Mouse (Mus musculus): ENCODE results near the gene Arhgap10. TPM values are rescaled to one million over a fixed set of nuclear protein-coding genes. Genes with fewer than 3 reads are reported as not detected.

The Arhgap10 gene
- polyA plus RNA-seq, 1 experiment from 2014 or later, result 11.2 TPM

DNA sequence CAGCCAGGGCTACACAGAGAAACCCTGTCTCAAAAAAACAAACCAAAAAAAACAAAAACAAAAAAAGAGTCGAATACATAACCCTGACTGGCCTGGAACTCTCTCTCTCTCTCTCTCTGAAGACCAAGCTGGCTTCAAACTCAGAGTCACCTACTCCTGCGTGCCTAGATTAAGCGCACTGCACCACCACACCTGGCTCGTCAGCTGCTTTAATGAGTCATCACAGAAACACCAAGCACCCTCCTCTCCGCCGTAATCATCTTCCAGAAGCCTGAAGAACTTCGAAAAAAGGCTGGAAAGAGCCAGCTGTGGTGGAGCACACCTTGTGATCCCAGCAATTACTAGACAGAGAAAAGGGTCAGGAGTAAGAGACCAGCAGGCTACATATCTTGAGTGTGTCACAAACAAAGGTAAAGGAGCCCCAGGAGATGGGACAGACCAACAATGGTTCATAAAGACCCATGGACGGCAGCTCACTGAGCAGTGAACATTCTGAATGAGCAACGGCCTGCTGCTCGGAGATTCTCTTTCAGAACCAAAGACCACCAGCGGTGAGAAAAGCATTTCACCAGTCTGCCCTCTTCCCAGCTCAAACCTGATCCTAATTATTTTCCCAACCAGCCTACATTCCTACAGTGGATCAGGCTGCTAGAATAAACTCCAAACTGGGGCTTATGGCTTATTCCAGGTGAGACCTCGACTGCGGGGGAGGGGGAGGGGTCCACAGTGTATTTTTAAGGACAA lies 5.8 kb downstream of the Arhgap10 start:
- Histone ChIP-seq H3K4me2 (replicated peaks) (no peak overlapping the region), H3K4me3 (no peak overlapping the region), H3K9ac (replicated peaks) (no peak overlapping the region), H3K9me3 (no peaks in the 10 kb centered on the region), H3K4me1 (peaks cover 12% of the 10 kb centered on the region), H3K27ac (replicated peaks) (no peak overlapping the region), H3K36me3 (no peaks in the 10 kb centered on the region), H3K27me3 (peaks cover 34% of the 10 kb centered on the region)
- 29% methylated on average over 13 of the region's 13 CpGs for WGBS
- ATAC-seq (ENCODE audit: low FRiP score, low read depth), result no peak

- H3K4me2 ChIP-seq (replicated peaks), result no peak overlapping the region
- WGBS, result 69% methylated on average over 3 of the region's 3 CpGs
- peaks cover 23% of the 10 kb centered on the region for H3K27me3 ChIP-seq
These were observed 7.3 kb downstream of the Arhgap10 start for GRCm38 (mm10) chr8:77510426-77510825.

DNA sequence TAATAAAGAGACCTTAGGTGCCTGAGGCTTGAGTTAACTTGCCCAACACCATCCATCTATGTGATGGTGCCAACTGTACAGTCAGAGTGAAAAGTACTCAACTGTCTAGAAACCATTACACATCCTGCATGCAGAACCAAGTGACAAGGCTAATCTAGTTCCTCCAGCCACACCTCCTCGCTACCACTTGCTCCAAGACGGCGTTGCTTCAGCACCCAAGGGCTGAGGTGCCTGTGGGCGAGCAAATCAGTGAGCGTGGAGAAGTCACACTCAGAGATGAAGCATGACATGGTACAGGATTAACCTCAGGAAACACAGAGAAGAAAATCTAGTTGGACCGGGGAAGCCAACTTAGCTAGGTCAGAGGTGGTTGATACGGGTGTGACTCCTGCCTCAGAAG lies 8.7 kb downstream of the Arhgap10 start:
- no peak overlapping the region for H3K27ac ChIP-seq (replicated peaks)
- H3K9me3 ChIP-seq, result no peaks in the 10 kb centered on the region
- ATAC-seq (ENCODE audit: low FRiP score, low read depth), result no peak
- no peak overlapping the region for H3K4me2 ChIP-seq (replicated peaks)
- no peak overlapping the region for H3K9ac ChIP-seq (replicated peaks)
- H3K4me1 ChIP-seq, result peaks cover 7% of the 10 kb centered on the region; the same call in 1 of the 2 replicates
- no peak overlapping the region for H3K4me3 ChIP-seq
- H3K36me3 ChIP-seq, result no peaks in the 10 kb centered on the region
- H3K27me3 ChIP-seq, result peaks cover 15% of the 10 kb centered on the region
- WGBS, result 90% methylated on average over 7 of the region's 7 CpGs

More at GRCm38 (mm10) chr8:77510426-77510825, 7.3 kb downstream of the Arhgap10 start:
- H3K9ac ChIP-seq (replicated peaks), result no peak overlapping the region
- no peaks in the 10 kb centered on the region for H3K36me3 ChIP-seq
- ATAC-seq (ENCODE audit: low FRiP score, low read depth), result no peak
- no peak overlapping the region for H3K27ac ChIP-seq (replicated peaks)
- H3K9me3 ChIP-seq, result no peaks in the 10 kb centered on the region
- H3K4me1 ChIP-seq, result peaks cover 7% of the 10 kb centered on the region; the same call in 1 of the 2 replicates
- no peak overlapping the region for H3K4me3 ChIP-seq

DNA sequence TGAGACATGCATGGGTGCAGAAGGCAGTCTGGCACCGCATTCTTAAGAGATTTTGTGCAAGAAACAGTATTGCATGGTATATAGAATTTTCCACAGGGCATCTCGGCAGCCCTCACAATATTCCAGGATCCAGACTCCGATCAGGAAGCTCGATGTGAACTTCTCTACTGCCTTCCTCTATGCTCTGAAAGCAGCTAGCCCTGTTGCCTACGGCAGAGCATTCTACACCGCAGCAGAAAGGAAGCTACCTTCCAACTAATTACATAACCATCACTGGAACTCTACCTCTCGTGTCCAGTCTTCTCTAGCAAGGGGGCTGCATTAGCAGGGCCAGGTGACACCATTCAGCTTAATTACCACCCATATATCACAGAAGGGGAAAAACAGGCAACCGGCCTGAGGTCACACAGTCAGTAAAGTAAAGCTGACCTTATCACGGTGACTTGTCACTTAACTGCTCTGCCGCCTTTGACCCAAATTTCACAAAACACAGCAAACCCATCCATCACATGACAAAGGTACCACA lies 10.2 kb downstream of the Arhgap10 start:
- ATAC-seq (ENCODE audit: low FRiP score, low read depth), result no peak
- H3K9me3 ChIP-seq, result no peaks in the 10 kb centered on the region
- no peak overlapping the region for H3K27ac ChIP-seq (replicated peaks)
- peaks cover 3% of the 10 kb centered on the region; the same call in 1 of the 2 replicates for H3K27me3 ChIP-seq
- H3K4me2 ChIP-seq (replicated peaks), result no peak overlapping the region
- peaks cover 7% of the 10 kb centered on the region; the same call in 1 of the 2 replicates for H3K4me1 ChIP-seq
- no peaks in the 10 kb centered on the region for H3K36me3 ChIP-seq
- no peak overlapping the region for H3K4me3 ChIP-seq
- H3K9ac ChIP-seq (replicated peaks), result no peak overlapping the region
- WGBS, result 89% methylated on average over 10 of the region's 10 CpGs

GRCm38 (mm10) chr8:77506539-77506938 lies 11.2 kb downstream of the Arhgap10 start:
- H3K27me3 ChIP-seq, result peaks cover 3% of the 10 kb centered on the region; the same call in 1 of the 2 replicates
- WGBS, result 93% methylated on average over 7 of the region's 7 CpGs
- no peaks in the 10 kb centered on the region for H3K9me3 ChIP-seq
- no peaks in the 10 kb centered on the region for H3K4me1 ChIP-seq
- no peak overlapping the region for H3K4me2 ChIP-seq (replicated peaks)
- H3K9ac ChIP-seq (replicated peaks), result no peak overlapping the region
- ATAC-seq (ENCODE audit: low FRiP score, low read depth), result no peak
- no peak overlapping the region for H3K27ac ChIP-seq (replicated peaks)
- no peaks in the 10 kb centered on the region for H3K36me3 ChIP-seq
- no peak overlapping the region for H3K4me3 ChIP-seq

GRCm38 (mm10) chr8:77502547-77502946 lies 15.2 kb downstream of the Arhgap10 start:
- WGBS, result 91% methylated on average over 6 of the region's 6 CpGs
- Histone ChIP-seq H3K27ac (replicated peaks) (no peak overlapping the region), H3K4me3 (no peak overlapping the region), H3K36me3 (no peaks in the 10 kb centered on the region), H3K9me3 (no peaks in the 10 kb centered on the region), H3K4me2 (replicated peaks) (no peak overlapping the region), H3K27me3 (no peaks in the 10 kb centered on the region), H3K4me1 (no peaks in the 10 kb centered on the region), H3K9ac (replicated peaks) (no peak overlapping the region)
- ATAC-seq (ENCODE audit: low FRiP score, low read depth), result no peak

GRCm38 (mm10) chr8:77501131-77501530 lies 16.6 kb downstream of the Arhgap10 start:
- H3K27ac ChIP-seq (replicated peaks), result no peak overlapping the region
- WGBS, result 87% methylated on average over 8 of the region's 8 CpGs
- no peaks in the 10 kb centered on the region for H3K36me3 ChIP-seq
- H3K27me3 ChIP-seq, result no peaks in the 10 kb centered on the region
- no peak overlapping the region for H3K4me2 ChIP-seq (replicated peaks)
- H3K4me3 ChIP-seq, result no peak overlapping the region
- H3K9ac ChIP-seq (replicated peaks), result no peak overlapping the region
- H3K9me3 ChIP-seq, result no peaks in the 10 kb centered on the region
- no peak for ATAC-seq (ENCODE audit: low FRiP score, low read depth)
- H3K4me1 ChIP-seq, result no peaks in the 10 kb centered on the region

DNA sequence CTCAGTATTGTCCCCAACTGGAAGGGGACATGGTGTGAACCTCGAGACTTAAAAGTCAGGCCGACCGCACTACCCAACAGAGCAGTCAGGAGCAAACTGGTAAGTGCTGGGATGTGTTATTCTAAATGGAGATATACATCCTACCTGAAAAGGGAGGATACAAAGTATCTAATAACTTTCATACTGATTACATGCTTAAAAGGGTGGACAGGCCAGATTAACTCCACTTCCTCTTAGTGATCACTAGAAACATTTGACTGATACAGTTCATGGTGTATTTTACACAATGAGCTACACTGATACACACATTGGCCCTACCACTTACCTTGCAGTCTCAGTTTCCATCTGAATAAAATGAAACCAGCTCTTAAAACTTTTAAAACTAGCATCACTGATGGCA lies 17.5 kb downstream of the Arhgap10 start:
- H3K27me3 ChIP-seq, result no peaks in the 10 kb centered on the region
- no peak overlapping the region for H3K27ac ChIP-seq (replicated peaks)
- H3K36me3 ChIP-seq, result no peaks in the 10 kb centered on the region
- H3K9ac ChIP-seq (replicated peaks), result no peak overlapping the region
- H3K4me2 ChIP-seq (replicated peaks), result no peak overlapping the region
- ATAC-seq (ENCODE audit: low FRiP score, low read depth), result no peak
- WGBS, result 93% methylated on average over 3 of the region's 3 CpGs
- no peak overlapping the region for H3K4me3 ChIP-seq
- no peaks in the 10 kb centered on the region for H3K9me3 ChIP-seq
- H3K4me1 ChIP-seq, result no peaks in the 10 kb centered on the region

DNA sequence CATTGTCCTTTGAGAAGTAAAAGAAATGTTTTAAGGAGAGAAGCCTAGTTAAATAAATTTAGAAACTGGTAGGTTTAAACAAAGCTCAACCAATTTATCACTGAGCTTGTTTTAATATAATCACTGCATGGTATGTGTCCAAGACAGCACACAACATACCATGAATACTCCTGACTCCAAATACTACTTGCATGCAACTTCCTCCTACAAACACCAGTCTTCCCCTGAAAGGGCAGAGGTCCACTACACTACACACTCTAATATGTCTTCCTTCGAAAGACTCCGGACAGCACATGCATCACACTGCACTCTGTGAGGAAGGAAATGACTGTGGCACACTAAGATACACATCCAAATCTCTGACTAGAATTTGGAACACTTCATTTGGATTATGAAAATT lies 20.3 kb downstream of the Arhgap10 start:
- H3K36me3 ChIP-seq, result no peaks in the 10 kb centered on the region
- no peaks in the 10 kb centered on the region; the same call in 1 of the 2 replicates for H3K4me1 ChIP-seq
- H3K27ac ChIP-seq (replicated peaks), result no peak overlapping the region
- H3K4me3 ChIP-seq, result no peak overlapping the region
- ATAC-seq (ENCODE audit: low FRiP score, low read depth), result no peak
- H3K9me3 ChIP-seq, result no peaks in the 10 kb centered on the region
- WGBS, result 88% methylated on average over 2 of the region's 2 CpGs
- no peak overlapping the region for H3K9ac ChIP-seq (replicated peaks)
- no peaks in the 10 kb centered on the region for H3K27me3 ChIP-seq
- H3K4me2 ChIP-seq (replicated peaks), result no peak overlapping the region

DNA sequence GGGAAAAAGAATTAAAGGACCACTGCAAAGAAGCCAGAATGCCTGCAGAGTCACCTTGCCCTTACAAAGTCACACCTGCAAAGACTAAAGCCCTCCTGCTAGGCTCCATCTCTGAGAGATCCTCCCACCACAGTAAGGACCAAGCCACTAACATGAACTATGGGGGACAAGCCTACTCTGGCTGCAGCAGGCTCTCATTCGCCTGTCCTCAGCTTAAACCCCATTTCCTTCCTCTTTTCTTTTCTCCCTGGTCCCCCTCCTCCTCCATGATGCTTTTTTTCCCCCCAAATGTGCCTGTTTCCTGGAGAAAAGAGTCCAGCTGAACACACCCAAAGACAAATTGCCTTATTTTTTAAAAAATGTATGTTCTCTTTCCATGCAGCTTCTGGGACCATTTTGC lies 21.5 kb downstream of the Arhgap10 start:
- Histone ChIP-seq H3K36me3 (no peaks in the 10 kb centered on the region), H3K4me3 (no peak overlapping the region), H3K27ac (replicated peaks) (no peak overlapping the region), H3K4me2 (replicated peaks) (no peak overlapping the region), H3K27me3 (no peaks in the 10 kb centered on the region), H3K9ac (replicated peaks) (no peak overlapping the region), H3K4me1 (no peaks in the 10 kb centered on the region; the same call in 1 of the 2 replicates), H3K9me3 (no peaks in the 10 kb centered on the region)
- ATAC-seq (ENCODE audit: low FRiP score, low read depth), result no peak
- 86% methylated on average over 1 of the region's 1 CpGs for WGBS

- Histone ChIP-seq H3K4me2 (replicated peaks) (no peak overlapping the region), H3K36me3 (no peaks in the 10 kb centered on the region), H3K27ac (replicated peaks) (no peak overlapping the region), H3K27me3 (no peaks in the 10 kb centered on the region), H3K9ac (replicated peaks) (no peak overlapping the region), H3K4me3 (no peak overlapping the region), H3K4me1 (no peaks in the 10 kb centered on the region; the same call in 1 of the 2 replicates), H3K9me3 (no peaks in the 10 kb centered on the region)
- WGBS, result 85% methylated on average over 10 of the region's 10 CpGs
- ATAC-seq (ENCODE audit: low FRiP score, low read depth), result no peak
These were observed 23.1 kb downstream of the Arhgap10 start for GRCm38 (mm10) chr8:77494376-77495328.

Data from midbrain, embryonic 12.5 days (tissue).